Mouse (Mus musculus) lung, postnatal 0 days (tissue): Measurements from ENCODE around the gene Slc22a17. TPM values are rescaled to one million over a fixed set of nuclear protein-coding genes. Genes with fewer than 3 reads are reported as not detected.

Experiments used
- ATAC-seq: fragments of 200-750 bp; cut with Nextera tagmentation; 2 replicates; pipeline ENCODE4 v1.8.0; 2017; ENCODE audit warnings: moderate library complexity
- DNase-seq: peaks from one replicate; pipeline ENCODE4 v3.0.0-alpha.2; 2016; ENCODE audit warnings: low spot score
- H3K27ac ChIP-seq: fragments of 300-500 bp; sonication (generic); 2 replicates; pipeline ENCODE4 v1.5.1; 2014; ENCODE audit warnings: antibody characterized with exemption, mild to moderate bottlenecking, low read length, mixed read lengths
- H3K27me3 ChIP-seq: fragments of 300-500 bp; sonication (generic); replicated peaks from 2 replicates; pipeline ENCODE4 v1.6.1; 2014; ENCODE audit warnings: low read length, mixed read lengths; ENCODE audit not compliant: insufficient read depth
- H3K36me3 ChIP-seq: fragments of 300-500 bp; sonication (generic); 2 replicates; pipeline ENCODE4 v1.6.1; 2014; ENCODE audit warnings: low read length, mixed read lengths; ENCODE audit not compliant: insufficient read depth
- H3K4me1 ChIP-seq: fragments of 300-500 bp; sonication (generic); 2 replicates; pipeline ENCODE4 v1.6.1; 2014; ENCODE audit warnings: antibody characterized with exemption, low read depth, low read length, mixed read lengths; ENCODE audit not compliant: insufficient read depth
- H3K4me2 ChIP-seq: fragments of 300-500 bp; sonication (generic); replicated peaks from 2 replicates; pipeline ENCODE4 v1.6.1; 2014; ENCODE audit warnings: low read depth, mild to moderate bottlenecking, low read length, moderate library complexity, mixed read lengths
- H3K4me3 ChIP-seq: fragments of 300-500 bp; sonication (generic); 2 replicates; pipeline ENCODE4 v1.5.1; 2014; ENCODE audit warnings: low read depth, low read length
- H3K9ac ChIP-seq: fragments of 300-500 bp; sonication (generic); replicated peaks from 2 replicates; pipeline ENCODE4 v1.6.1; 2014; ENCODE audit warnings: low read depth, mild to moderate bottlenecking
- H3K9me3 ChIP-seq: fragments of 300-500 bp; sonication (generic); 2 replicates; pipeline ENCODE4 v1.6.1; 2016; ENCODE audit warnings: low read length, mixed read lengths
- CTCF ChIP-seq: IDR thresholded peaks from 2 replicates; pipeline ENCODE4 v1.5.1; 2016; ENCODE audit warnings: antibody characterized with exemption, mild to moderate bottlenecking
- EP300 ChIP-seq: IDR thresholded peaks from 2 replicates; pipeline ENCODE4 v1.6.1; 2016; ENCODE audit warnings: antibody characterized with exemption, mild to moderate bottlenecking, control low read depth
- WGBS: fragments of 180-500 bp; shearing (Covaris S2); extraction: QIAGEN DNeasy Blood & Tissue Kit; methylation state at CpG from one replicate; pipeline ENCODE4 v1.1.7; 2014; 5-methylcytosine and 5-hydroxymethylcytosine counted together
- polyA plus RNA-seq: library from polyadenylated mRNA; unstranded; fragments of >200 nt; fragmentation: Nextera tagmentation; extraction: Ambion mirVana; gene quantifications from 2 replicates; pipeline ENCODE4 v1.2.1, GENCODE M21; 2015

The Slc22a17 gene
- polyA plus RNA-seq, 1 experiment from 2014 or later: 13.6 TPM

GRCm38 (mm10) chr14:54877048-54877715, 35.8 kb downstream of the Slc22a17 start, which contains the start of gene Ppp1r3e:
Gene Ppp1r3e, minus strand, starts transcription at chr14:54877550.
- Histone ChIP-seq H3K9ac (peak within 1 kb of the TSS; percentile 54), H3K9me3 (no peaks in the 10 kb centered on the region), H3K4me3 (peak within 1 kb of the TSS; percentile 70), H3K4me2 (peak within 1 kb of the TSS; percentile 98), H3K27me3 (no peaks in the 10 kb centered on the region), H3K27ac (peak within 1 kb of the TSS; percentile 83), H3K36me3 (no peaks in the 10 kb centered on the region), H3K4me1 (peaks cover 10% of the 10 kb centered on the region; the same call in 1 of the 2 replicates)
- DNase-seq (peak; percentile 69), ATAC-seq (peak; percentile 78)
- 2% methylated on average over 44 of the region's 61 CpGs for WGBS
- TF ChIP-seq EP300 (no peak), CTCF (no peak)

GRCm38 (mm10) chr14:54876539-54877047, 36.3 kb downstream of the Slc22a17 start:
- WGBS: under 1% methylated on average over 53 of the region's 72 CpGs
- no peak for TF ChIP-seq CTCF
- no peak for TF ChIP-seq EP300
- DNase-seq: peak; percentile 93

DNA sequence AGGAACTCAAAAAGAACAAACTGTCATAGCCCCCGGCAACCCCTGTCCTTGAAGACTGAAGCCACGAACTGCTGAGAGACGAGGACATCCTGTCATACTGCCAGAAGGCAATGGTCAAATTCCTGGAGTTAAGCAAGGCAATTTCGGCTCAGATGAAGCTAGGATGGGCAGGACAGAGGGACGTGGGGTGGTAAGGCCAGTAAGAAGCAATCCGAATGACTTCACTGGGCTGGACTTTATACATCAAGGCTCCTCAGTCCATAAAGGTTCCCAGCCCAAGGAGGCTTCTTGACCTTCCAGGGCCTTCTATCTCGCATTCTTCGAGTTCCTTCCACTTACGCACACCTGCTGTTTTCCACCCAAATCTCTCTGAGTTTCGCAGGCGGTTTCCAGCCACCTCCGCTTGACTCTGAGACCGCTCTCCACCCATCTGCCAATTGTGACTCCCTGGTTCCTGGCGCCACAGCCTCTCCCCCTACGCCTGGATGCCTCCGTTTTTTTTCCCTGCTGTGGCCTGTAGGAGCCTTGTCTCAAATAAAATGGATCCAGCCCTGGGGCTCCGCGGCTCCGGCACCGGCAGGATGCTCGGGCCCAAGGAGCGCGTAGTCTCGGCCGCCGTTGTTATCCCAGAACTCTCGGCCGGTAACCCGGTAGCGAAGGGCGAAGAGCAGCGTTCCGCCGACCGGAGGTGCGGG, 36.9 kb downstream of the Slc22a17 start:
- Histone ChIP-seq H3K27ac (peak overlapping the region; percentile 83), H3K4me2 (peak overlapping the region; percentile 98), H3K4me1 (peaks cover 10% of the 10 kb centered on the region; the same call in 1 of the 2 replicates), H3K9me3 (no peaks in the 10 kb centered on the region), H3K36me3 (no peaks in the 10 kb centered on the region), H3K9ac (peak overlapping the region; percentile 54), H3K27me3 (no peaks in the 10 kb centered on the region), H3K4me3 (peak overlapping the region; percentile 70)
- ATAC-seq (peak; percentile 39), DNase-seq (peak; percentile 49)
- WGBS: 3% methylated on average over 36 of the region's 36 CpGs
- TF ChIP-seq CTCF (no peak), EP300 (no peak)

More at GRCm38 (mm10) chr14:54876539-54877047, 36.3 kb downstream of the Slc22a17 start:
- Histone ChIP-seq H3K27me3 (no peaks in the 10 kb centered on the region), H3K36me3 (no peaks in the 10 kb centered on the region), H3K4me2 (peak overlapping the region; percentile 98), H3K27ac (peak overlapping the region; percentile 83), H3K9me3 (no peaks in the 10 kb centered on the region), H3K4me3 (peak overlapping the region; percentile 70), H3K4me1 (peaks cover 10% of the 10 kb centered on the region; the same call in 1 of the 2 replicates), H3K9ac (peak overlapping the region; percentile 54)
- ATAC-seq: peak; percentile 93

GRCm38 (mm10) chr14:54874165-54874564, 38.8 kb downstream of the Slc22a17 start:
- H3K4me2 ChIP-seq: no peak overlapping the region
- no peak overlapping the region for H3K9ac ChIP-seq
- no peaks in the 10 kb centered on the region for H3K36me3 ChIP-seq
- H3K4me1 ChIP-seq: peaks cover 10% of the 10 kb centered on the region; the same call in 1 of the 2 replicates
- TF ChIP-seq CTCF (no peak), EP300 (no peak)
- DNase-seq (no peak), ATAC-seq (no peak)
- H3K4me3 ChIP-seq: no peak overlapping the region
- WGBS: 87% methylated on average over 3 of the region's 3 CpGs
- no peak overlapping the region for H3K27ac ChIP-seq
- no peaks in the 10 kb centered on the region for H3K9me3 ChIP-seq
- H3K27me3 ChIP-seq: no peaks in the 10 kb centered on the region

GRCm38 (mm10) chr14:54870861-54871260, 42.1 kb downstream of the Slc22a17 start, which contains the start of gene Homez:
Gene Homez, minus strand, starts transcription at chr14:54870961.
- H3K4me2 ChIP-seq: no peak within 1 kb of the TSS
- no peak within 1 kb of the TSS for H3K9ac ChIP-seq
- no peaks in the 10 kb centered on the region for H3K9me3 ChIP-seq
- H3K27me3 ChIP-seq: no peaks in the 10 kb centered on the region
- no peak within 1 kb of the TSS for H3K4me3 ChIP-seq
- no peak within 1 kb of the TSS for H3K27ac ChIP-seq
- DNase-seq: no peak
- no peaks in the 10 kb centered on the region for H3K36me3 ChIP-seq
- ATAC-seq: no peak
- peaks cover 3% of the 10 kb centered on the region; the same call in 1 of the 2 replicates for H3K4me1 ChIP-seq
- TF ChIP-seq EP300 (no peak), CTCF (no peak)
- 85% methylated on average over 5 of the region's 5 CpGs for WGBS

- TF ChIP-seq EP300 (no peak), CTCF (no peak)
- H3K27ac ChIP-seq: no peak overlapping the region
- WGBS: 69% methylated on average over 4 of the region's 4 CpGs
- H3K4me1 ChIP-seq: peaks cover 3% of the 10 kb centered on the region; the same call in 1 of the 2 replicates
- H3K4me3 ChIP-seq: no peak overlapping the region
- no peaks in the 10 kb centered on the region for H3K36me3 ChIP-seq
- H3K9me3 ChIP-seq: no peaks in the 10 kb centered on the region
- H3K4me2 ChIP-seq: no peak overlapping the region
- H3K27me3 ChIP-seq: no peaks in the 10 kb centered on the region
- H3K9ac ChIP-seq: no peak overlapping the region
- no peak for DNase-seq
- ATAC-seq: no peak
Measured at GRCm38 (mm10) chr14:54868026-54868425, 44.9 kb downstream of the Slc22a17 start.
